Mouse (Mus musculus) lung, postnatal 4 days (tissue): ENCODE measurements around the gene Spock1.
"Not testable (repeated sequence)": the region's sequence is repeated elsewhere in the genome, so short reads cannot be mapped to it uniquely, and the experiment has no call there.

Source experiments
- DNase-seq, 2 experiments: peaks; one replicate each; pipeline ENCODE4 v3.0.0; 2021

The Spock1 gene

DNA sequence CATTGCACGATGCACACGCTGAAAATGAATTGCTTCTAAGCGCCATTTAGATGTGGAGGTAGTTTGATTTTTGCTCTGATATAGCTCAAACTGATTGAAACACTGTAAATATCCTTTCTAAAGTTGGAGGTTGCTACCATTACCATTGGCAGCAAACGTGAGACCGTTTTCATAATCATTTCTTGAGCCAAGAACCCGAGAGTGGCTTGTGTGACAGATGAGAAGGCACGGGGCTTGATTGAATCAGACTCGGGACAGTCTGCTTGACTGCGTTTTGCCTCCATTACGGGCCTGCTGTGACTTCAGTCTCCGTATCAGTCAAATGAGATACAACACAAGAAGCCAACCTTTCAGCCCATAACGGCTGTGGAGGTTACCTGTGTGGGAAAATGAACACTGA is 265.1 kb downstream of the Spock1 start:
- DNase-seq, result peak in 1 of 2 experiments; percentile 3

DNA sequence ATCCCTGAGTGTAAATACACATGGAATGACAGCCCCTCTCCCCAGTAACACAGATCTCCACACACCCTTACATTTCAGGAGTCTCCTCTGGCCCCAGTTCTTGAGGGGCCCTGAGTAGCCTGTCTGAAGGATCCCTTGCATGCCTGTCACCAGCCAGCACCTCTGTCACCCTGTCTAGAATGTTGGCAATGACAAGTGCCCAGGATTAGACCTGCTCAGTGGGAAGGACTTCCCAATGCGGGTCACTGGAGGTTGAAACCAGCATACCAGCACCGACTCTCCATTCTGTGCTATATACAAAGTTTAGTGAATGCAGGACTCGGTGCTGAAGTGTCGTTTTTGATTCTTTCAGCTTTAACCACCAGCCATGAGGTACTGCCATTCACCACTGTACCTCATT is 266.5 kb downstream of the Spock1 start:
- DNase-seq, result no peak

DNA sequence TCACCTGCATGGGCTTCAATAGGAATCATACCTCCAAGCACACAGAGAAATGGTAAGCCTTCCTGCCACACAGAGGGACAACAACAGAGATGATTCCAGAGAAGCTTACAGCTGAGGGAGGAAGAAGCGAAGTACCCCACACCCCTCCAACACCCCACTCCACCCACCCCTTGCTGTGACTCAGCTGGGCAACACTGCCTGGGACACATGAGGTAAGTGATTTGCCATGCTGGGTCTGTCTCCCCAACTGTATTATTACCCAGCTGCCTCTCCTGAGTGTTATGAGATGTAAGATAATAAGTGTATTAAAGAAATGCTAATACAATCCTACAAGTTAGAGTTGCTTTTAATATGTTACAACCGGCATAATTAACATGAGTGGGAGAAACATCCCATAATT is 267.2 kb downstream of the Spock1 start:
- DNase-seq, result peak in 1 of 2 experiments; percentile 1

DNA sequence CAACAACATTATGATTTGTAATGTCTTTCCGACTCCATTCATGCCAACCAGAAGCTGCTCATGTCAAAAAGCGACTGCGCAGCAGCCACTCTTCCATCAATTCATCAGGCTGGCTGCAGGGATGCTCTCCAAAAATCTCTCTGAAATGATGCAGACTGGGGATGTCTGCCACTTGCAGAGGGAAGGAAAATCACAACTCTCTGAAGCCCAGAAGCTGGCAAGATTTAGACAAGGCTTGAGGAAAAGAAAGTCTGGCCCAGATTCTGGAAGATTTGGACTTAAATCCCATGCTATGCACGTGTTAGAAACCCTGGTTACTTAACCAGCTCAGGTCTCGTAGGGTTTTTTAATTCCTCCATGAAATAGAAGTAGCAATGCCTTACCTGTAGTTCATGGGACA is 269.3 kb downstream of the Spock1 start:
- DNase-seq, result peak in 1 of 2 experiments; percentile 1

DNA sequence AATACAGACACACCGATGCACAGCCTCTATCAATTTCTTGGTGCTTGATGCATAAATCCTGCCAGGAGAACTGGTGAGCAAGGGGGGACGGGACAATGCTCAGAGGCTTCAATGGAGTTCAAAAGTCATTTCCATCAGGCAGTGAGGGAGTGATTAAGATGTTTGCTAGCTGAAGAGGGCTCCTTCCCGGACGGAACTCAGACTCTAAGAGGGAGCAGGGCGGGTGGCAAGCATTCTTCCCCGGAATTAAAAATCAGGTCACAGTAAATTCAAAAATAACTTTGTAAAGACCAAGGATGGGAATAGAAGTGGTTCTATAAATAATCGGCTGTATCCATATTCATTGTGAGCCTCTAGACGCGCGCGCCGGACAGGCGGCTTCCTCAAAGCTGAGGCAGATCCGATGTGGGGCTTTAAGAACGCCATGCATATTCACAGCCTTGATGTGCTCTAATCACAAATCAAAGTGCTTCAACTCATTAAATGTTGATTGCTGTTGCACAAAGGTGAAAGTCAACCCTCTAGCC is 270.5 kb downstream of the Spock1 start:
- no peak for DNase-seq

DNA sequence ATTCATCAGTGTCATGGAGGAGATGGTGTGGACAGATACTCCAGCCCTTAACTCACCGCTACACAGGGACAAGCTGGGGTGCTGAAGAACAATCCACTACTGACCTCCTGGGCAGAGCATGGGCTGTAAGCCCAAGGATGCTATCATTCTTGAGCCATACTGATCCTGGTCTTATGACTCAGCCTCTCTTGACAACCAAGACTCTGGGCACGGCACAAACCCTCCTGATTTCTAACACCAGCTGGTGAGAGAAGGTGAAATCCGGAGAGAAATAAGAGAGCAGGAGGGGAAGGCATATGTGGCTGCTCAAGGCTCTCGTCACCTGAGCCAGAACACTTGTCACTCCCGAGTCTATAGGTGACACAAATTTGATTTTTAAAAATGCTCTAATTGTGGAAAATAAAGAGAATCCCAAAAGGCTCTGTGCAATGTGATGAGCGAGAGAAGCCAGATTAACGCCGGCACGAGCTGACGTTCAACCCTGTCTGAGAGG is 271.0 kb downstream of the Spock1 start:
- no peak for DNase-seq

DNA sequence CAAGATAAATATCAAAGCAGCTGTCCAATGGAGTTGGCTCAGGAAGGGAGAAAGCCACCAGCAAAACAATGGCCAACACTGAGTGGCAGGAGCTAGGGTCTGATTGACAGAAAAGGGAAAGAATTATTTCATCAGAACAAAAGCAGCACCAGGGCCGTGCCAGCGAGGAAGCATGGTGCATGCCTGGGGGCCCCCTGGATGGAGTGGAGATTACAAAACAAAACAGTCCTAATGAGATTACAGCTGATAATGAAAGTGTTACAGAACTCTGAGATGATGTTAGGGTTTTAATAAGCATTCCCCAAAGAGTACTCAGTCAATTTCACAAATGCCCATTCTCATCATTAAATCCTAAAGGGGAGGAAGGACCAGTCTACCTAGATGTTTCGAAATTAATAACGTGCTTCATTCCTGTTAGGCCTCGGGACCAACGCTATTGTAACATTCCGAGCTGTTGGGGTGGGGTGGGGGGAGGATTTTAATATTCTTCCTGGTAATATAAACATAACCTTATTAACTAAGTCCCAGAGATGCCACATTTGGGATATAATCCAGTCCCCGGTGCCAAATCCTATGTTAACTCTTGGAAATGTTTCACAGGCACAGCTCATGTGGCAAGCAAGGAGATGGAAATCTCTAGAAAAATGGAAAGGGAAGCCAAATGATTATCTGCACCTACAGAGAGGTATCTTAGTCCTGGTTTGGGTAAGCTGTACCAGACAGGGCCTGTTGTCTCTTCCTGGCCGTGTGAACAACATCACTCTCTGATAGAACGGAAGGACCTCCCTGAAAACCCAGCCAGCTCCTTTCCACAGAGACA is 271.7 kb downstream of the Spock1 start:
- no peak for DNase-seq

DNA sequence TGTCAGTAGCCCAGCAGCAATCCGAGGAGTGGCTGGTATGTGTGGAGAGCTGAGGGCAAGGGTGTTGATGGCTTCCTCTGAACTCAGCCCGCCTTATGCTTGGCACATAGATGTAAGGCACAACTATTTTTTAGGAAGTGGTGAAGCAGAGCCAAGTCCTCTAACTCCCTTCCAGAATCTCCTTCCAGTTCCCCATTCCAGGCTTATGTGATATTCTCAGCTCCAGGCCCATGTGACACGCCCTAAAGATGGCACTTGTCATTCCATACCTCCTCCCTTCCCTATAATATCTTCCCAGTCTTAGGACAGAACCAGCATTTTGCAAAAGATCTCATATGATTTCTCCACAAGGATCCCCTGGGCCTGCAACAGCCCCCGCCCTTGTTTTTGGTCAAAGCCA is 277.6 kb downstream of the Spock1 start:
- DNase-seq, result no peak

DNA sequence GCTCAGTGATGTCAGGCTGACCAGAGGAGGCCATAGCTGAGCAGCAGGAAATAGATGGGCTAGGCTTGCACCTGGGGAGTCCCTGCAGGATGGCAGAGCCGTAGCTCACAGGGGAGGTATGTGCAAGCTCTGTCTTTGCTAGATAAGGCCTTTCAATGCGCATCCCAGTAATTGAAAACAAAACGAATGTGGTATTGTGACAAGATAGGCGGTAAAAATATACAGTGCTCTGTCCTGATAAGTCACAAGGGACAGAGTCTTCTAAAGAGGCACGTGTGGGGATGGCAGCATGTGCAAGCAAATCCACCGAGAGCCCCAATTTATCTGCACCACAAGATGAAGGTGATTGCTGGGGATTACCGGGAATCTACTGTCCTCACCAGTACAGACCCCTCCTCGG is 279.9 kb downstream of the Spock1 start:
- peak in 1 of 2 experiments; percentile 10 for DNase-seq

DNA sequence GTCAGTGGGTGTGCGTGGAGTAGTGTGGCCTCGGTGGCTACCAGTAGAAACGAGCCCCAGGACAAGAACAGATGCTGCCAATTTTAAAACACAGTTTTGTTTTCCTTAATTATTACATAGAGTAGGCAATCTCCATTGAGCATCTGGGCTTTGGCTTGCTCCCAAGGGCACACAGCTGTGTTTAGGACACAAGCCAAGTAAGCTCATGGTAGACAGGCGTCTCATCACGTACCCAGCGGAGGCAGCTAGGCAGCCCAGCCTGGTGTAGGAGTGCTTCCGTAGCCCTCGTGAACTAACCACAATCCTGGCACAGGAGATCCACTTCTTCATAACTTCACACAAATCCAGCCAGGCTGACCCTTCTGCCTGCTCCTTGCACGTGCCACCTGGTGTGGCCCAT is 281.7 kb downstream of the Spock1 start:
- peak in 1 of 2 experiments; percentile 40 for DNase-seq

DNA sequence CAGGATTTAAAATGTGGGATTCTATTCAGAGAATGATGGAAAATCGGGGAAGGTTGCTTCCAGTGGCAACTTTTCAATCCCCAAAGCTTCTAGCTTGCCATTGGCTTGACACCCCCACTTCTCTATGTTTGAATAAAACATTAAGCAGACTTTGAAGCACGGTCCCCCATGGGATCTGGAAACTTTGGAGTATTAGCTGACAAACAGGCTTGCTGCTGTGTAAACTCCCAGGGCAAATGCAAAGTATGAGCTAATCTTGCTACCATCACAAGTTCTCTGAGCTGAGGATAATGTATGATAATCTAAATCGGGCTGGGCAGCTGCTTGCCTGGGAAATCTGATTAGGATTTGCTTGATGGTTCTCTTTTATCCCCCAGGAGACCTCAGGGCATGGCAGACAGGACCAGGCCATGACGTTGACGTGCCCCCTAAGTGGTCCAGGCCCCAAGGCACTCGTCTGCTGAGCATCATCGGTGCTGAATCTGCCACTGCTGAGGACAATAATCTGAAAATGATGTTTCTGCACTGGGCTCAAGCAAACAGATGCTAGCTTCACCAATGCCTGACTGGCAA is 284.1 kb downstream of the Spock1 start:
- no peak for DNase-seq

DNA sequence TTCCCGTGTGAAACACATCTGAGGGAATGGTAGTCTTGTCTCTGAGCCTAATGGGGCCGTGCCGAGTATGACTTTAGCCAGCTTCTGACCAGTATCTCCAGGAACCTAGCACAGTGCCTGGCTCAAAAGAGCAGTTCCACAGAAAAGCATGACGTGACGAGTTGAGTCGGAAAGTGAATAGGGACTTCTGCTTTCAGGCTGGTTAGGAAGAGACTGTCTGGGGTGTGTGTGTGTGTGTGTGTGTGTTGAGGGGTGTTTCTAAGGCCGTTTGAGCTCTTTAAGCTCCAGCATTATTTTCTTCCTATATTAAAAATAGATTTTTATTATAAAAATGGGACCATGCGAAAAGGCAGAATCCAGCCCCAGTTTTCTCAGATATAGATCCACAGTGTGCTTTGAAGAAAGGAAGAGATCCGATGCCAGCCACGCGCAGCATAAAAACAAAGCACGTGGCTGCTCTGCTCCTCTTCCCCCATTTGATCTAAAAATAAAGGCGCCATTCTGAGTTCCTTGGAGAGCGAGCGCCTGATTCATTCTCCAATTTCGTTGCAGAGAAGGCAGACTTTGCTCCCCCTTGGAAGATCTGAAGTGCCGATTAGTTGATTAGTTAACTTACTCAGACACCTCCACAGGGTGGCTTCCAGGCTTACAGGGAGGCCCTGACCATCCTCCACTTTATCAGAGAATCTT is 288.9 kb downstream of the Spock1 start:
- no peak for DNase-seq

DNA sequence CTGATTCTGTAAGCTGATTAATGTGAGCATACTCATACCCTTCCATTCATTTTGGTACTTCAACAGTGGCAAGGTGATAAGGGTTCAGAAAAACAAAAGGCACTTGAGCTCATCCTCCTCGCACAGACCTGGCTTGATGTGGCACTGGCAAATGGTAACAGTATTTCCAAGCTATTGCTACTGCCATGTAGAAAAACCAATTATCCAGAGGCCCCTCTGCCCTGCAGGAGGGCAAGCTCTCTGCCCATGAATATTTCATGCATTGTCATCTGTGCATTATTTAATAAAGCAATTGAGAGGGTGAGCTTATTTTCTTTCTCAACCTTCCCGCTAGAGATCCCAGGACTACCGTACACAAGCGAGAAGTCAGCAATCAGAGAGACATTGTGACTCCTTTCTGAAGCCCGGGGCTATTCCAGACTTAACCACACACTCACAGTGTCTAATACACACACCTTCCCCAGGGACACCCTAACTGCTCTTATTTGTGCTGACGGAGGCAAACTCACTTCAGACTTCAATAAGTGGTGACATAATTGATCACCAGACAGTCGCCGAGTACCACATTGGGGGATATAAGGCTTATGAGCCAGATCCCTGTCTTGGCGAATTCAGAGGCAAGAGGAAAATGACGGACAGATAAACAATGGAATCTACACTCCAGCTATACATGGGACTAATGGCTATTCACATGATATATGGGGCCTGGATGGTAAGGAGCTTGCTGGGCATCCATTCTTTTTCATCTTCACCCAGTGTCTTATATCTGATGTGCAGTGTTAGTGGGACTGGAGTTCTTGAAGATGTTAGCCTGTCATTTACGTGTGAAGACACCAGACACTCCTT is 296.6 kb downstream of the Spock1 start:
- DNase-seq, result no peak

DNA sequence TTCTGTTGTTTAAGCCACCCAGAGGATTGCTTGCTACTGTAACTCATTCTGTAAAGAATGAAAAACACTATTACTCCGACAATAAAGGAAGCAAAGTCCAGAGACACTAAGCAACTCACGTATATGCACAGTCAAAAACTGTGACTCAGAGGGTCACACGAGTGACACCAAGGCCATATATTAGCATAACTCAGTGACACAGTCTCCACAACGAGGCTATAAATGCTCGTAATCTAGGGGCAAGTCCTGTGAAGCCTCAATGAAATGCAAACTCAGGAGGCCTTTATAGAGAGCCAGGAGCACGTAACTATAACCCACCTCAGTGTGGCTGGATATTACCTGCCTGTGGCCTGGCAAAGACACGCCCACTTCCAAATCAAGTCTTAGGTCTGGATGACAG is 298.2 kb downstream of the Spock1 start:
- no peak for DNase-seq

DNA sequence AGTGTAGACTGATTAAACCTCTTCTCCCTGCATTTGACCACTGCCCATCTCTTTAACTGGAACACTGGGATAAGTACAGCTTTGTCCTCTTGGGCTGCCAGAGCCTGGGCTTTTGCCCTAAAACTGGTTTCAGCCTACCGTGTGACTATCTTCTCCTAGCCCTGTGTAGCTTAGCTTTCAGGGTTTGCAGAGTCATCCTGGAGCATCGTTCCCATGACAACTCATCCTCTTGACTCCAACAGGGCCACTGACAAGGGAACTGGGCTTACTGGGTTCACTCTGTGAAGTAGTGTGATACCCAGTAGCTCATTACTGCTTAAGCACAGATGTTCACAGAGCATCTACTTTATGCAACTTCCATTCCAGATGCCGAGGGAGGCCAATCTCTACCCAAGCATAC is 303.7 kb downstream of the Spock1 start:
- DNase-seq, result no peak

DNA sequence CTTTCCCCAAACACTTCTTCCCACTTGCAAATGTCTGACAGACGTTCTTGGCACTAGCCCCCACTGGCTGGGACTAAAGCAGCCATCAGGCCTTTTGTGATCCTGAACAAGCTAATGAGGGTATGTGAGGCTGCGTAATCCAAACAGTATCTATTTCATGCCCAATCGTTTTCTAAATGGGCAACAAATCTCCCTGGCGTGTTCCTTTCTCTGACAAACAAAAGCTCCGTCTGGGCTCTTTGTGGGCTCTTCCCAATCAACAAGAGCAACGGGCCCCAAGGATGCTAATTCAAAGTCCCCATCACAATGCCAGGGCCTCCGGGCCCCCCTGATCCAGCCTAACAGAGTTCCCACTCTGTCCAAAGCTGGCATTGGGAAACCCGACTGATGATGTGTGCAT is 304.9 kb downstream of the Spock1 start:
- DNase-seq, result no peak

DNA sequence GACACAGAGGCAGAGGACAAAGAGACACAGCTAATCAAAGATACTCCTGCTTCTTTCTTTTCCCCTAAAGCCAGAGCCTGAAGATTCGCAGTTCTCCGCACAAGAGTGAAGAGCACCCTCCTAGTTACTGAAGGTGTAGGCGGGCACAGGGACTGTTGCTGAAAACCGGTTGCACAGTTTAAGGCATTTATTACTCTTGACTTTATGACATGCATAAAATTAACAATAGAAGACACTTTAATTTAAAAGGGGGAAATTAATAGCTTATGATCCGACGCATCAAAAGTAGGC is 312.4 kb downstream of the Spock1 start:
- no peak for DNase-seq

DNA sequence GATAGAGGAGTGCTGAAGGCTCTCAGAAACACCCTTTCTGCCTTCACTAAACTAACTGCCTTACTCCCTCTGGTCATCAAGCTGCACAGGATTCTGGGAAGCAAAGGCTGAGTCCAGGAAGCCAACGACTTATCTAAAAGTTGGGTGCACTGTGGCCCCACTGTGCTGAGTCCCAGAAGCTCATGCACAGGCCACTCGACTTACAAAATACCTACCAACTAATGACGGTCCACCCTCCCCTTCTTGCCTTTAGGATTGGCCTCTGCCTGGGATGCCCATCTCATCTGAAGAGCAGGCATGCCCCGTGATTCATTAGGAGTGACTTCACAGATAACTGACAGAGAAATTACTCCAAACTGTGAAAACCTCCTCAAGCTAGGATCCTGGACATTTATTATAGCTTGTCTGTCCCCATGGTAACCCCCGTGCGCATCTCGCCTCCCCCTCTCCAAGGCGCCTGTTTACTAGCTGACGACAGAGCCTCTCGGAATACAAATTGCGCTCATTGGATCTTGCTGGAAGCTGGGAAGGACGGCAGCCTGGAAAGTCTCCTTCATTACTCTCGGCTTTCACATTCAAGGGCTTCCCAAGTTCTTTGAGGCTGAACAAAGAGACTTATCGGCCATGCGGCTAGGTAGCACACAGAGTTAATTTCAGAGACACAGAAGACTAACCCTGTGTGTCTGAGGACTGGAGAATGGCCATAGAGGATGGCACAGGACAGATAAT is 312.9 kb downstream of the Spock1 start:
- DNase-seq, result no peak

DNA sequence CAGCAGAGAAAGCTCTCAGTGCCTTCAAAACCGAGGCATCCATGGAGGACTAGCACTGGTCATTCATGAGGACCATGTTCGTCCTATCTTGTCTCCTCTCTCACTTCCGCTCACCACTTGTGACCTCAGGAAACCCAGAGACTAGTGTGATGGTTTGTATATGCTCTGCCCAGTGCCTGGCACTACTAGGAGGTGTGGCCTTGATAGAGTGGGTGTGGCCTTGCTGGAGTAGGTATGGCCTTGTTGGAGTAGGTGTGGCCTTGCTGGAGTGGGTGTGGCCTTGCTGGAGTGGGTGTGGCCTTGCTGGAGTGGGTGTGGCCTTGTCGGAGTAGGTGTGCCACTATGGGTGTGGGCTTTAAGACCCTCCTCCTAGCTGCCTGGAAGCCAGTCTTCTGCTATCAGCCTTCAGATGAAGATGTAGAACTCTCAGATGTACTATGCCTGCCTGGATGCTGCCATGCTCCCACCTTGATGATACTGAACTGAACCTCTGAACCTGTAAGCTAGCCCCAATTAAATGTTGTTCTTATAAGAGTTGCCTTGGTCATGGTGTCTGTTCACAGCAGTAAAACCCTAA is 318.7 kb downstream of the Spock1 start:
- not testable (repeated sequence) for DNase-seq

DNA sequence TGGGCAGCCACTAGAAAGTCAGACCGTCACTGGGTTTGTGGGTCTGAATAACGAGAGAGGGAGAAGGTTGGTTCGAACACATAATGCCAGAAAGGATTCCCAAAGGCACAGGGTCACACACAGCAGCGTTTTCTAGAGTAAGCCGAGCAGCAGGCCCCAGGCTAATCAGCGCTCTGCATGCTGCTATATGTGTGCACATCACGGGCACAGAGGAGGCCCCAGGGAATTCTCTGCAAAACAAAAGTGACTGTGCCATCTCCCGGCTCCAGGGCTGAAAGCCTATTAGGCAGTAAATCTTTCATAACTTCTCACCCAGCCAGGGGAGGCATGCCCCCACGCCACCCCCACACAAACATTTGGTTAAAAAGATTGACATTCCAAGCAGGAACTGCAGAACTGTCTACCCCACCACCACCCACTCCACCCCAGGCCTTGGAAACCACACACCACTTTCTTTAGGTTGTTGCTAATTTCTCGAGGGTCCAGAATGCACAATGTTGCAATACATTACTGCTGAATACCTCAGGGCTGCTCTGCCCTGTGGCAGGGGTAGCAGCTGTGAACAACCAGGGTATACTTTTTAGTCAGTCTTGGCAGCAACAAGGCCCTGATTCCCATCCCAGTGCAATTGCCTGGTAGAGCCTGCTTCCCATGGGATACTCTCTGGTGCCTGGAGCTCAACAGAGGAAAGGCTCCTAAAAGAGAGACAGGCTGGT is 319.4 kb downstream of the Spock1 start:
- DNase-seq, result no peak

DNA sequence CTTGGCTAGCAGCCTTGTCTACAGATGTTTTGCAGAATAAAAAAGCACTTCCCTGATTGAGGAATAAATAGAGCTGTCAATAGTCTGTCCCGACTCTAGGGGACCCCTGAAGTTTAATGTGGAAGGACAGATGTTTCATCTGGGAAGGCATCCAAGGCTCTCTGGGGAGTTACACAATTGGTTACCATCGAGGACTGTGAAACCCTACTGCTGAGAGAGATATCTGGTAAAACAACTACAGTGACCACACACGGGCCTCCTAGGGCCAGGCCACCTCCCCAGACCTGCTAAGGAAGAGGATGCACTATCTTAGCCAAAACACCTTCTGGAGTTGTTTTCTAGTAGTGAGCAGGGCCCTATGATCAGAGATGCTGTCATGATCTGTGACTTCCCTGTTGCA is 323.0 kb downstream of the Spock1 start:
- peak in 1 of 2 experiments; percentile 4 for DNase-seq
